Mouse (Mus musculus): Measurements from ENCODE around the gene Tti1. TPM values are rescaled to one million over a fixed set of nuclear protein-coding genes. Genes with fewer than 3 reads are reported as not detected.
A peak's percentile ranks its signal among the peaks of the same experiment; 100 is the strongest.

Tti1 gene
- polyA plus RNA-seq, 1 experiment from 2014 or later: 34.5 TPM

DNA sequence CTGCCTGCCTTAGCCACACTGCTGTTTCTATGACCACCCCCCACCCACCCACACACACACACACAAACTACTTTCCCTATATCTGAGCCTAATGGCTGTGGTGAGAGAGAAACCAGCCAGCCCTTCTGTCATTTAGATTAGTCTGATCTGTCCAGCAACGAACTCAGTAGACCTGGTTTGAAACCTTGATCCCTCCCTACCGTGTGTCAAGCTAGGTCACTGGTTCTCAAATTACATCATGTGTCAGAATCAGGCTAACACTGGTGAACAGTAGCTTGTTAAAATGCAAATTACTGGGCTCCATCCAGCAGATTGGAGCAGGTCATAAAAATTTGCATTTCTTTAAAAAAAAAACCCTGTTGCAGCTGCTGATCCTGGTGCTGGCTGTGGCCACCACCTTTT, 70.5 kb downstream of the Tti1 start:
- H3K4me2 ChIP-seq: no peak overlapping the region
- H3K9me3 ChIP-seq: no peaks in the 10 kb centered on the region
- H3K27me3 ChIP-seq: no peaks in the 10 kb centered on the region
- ATAC-seq (ENCODE audit: low FRiP score): peak; percentile 36; the same call in 1 of the 2 replicates
- no peak overlapping the region for H3K9ac ChIP-seq
- no peaks in the 10 kb centered on the region for H3K36me3 ChIP-seq (replicated peaks)
- H3K4me3 ChIP-seq (replicated peaks): no peak overlapping the region
- 10% methylated on average over 2 of the region's 2 CpGs for WGBS
- no peak overlapping the region for H3K27ac ChIP-seq
- peaks cover 17% of the 10 kb centered on the region for H3K4me1 ChIP-seq

DNA sequence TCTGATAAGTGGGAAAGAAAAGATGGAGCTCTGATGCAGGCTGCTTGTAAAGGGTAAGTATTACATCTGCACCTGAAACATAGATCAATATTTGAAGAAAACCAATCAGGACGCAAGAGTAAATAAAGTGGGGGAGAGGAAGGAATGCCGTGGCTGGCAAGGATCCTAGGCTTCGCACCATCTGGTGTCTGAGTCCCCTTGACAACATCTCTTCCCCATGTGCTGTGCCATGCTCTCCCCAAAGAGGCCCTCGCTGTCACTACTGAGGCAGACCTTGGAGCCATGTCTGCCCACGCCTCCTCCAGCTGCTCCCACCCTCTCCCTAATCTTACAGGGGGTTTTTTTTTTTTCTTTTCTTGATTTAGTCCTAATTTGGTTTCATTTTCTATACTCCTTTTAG, 74.3 kb downstream of the Tti1 start:
- no peaks in the 10 kb centered on the region for H3K36me3 ChIP-seq (replicated peaks)
- ATAC-seq (ENCODE audit: low FRiP score): no peak
- no peaks in the 10 kb centered on the region for H3K27me3 ChIP-seq
- peaks cover 20% of the 10 kb centered on the region for H3K4me1 ChIP-seq
- H3K9ac ChIP-seq: no peak overlapping the region
- no peak overlapping the region for H3K4me2 ChIP-seq
- 73% methylated on average over 5 of the region's 5 CpGs for WGBS
- no peak overlapping the region for H3K4me3 ChIP-seq (replicated peaks)
- no peak overlapping the region for H3K27ac ChIP-seq
- no peaks in the 10 kb centered on the region for H3K9me3 ChIP-seq

DNA sequence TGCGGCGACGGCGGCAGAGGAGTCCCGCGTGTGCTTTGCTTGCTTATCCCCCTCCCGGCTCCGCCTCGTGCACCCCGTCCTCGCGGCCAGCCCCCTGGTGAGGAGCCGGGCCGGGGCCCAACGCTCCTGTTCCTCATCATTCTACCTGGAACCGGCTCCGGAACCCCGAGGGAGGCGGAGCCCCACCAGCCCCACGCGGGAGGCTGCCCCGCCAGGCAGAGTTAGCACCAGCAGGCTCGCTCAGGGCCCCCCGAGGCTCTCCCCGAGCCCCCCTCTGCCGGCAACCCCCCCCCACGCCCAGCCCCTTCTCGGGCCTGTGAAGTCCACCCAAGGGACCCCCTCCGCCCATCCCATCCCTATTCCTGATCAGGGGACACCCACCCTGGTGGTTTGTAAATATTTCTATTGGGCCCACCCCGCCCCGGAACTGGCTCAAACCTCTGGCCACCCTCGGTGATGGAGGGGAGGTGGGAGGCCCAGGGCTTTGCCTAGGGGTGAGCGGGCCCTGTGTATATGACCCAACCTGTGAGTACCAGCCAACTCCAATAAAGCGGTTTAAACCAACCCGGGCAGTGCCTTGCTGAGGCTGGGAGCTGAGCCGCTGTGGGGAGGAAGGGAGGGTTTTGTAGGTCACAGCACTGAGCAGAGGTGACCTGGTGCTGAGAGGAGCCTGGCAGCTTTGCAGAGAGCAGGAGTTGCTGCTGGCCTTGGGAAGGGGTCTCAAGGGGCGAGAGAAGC, 83.9 kb downstream of the Tti1 start:
- peak overlapping the region; percentile 52 for H3K4me3 ChIP-seq (replicated peaks)
- peaks cover 34% of the 10 kb centered on the region for H3K27me3 ChIP-seq
- peak overlapping the region; percentile 90 for H3K4me2 ChIP-seq
- H3K27ac ChIP-seq: 0 out of 2 replicates have a peak overlapping the region, but pooled peaks have one; percentile 36
- no peaks in the 10 kb centered on the region for H3K9me3 ChIP-seq
- peak overlapping the region; percentile 76 for H3K9ac ChIP-seq
- WGBS: 10% methylated on average over 37 of the region's 37 CpGs
- no peaks in the 10 kb centered on the region for H3K36me3 ChIP-seq (replicated peaks)
- 0 out of 2 replicates have a peak, but pooled peaks have one; percentile 37 for ATAC-seq (ENCODE audit: low FRiP score)
- peaks cover 33% of the 10 kb centered on the region for H3K4me1 ChIP-seq

DNA sequence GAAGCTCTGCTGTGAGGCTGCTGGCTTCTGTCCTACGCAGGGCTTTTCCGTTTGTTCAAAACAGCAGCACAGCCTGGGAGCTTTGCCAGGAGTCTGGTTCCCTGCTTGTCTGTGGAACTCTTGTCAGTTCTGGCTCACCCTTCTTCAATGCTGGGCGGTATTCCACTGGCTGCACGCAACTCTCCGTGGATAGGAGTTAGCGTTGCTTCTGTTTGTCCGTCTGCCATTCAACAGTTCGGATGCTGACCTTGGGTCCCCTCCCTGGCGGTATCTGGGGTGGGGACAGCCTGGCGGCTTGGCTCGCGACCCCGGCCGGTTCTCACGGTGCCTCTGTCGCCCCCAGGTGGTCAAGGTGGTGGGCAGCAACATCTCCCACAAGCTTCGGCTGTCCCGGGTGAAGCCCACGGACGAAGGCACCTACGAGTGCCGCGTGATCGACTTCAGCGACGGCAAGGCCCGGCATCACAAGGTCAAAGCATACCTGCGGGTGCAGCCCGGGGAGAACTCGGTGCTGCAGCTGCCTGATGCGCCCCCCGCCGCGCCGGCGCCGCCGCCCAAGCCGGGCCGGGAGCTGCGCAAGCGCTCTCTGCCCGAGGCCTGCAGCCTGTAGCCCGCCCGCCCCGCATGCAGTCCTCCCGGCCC, 84.6 kb downstream of the Tti1 start:
- Histone ChIP-seq H3K9ac (peak overlapping the region; percentile 76), H3K4me2 (peak overlapping the region; percentile 90), H3K27me3 (peaks cover 41% of the 10 kb centered on the region), H3K9me3 (no peaks in the 10 kb centered on the region), H3K4me3 (replicated peaks) (peak overlapping the region; percentile 52), H3K36me3 (replicated peaks) (no peaks in the 10 kb centered on the region), H3K4me1 (peaks cover 30% of the 10 kb centered on the region), H3K27ac (0 out of 2 replicates have a peak overlapping the region, but pooled peaks have one; percentile 36)
- peak; percentile 81 for ATAC-seq (ENCODE audit: low FRiP score)
- 1% methylated on average over 42 of the region's 47 CpGs for WGBS

DNA sequence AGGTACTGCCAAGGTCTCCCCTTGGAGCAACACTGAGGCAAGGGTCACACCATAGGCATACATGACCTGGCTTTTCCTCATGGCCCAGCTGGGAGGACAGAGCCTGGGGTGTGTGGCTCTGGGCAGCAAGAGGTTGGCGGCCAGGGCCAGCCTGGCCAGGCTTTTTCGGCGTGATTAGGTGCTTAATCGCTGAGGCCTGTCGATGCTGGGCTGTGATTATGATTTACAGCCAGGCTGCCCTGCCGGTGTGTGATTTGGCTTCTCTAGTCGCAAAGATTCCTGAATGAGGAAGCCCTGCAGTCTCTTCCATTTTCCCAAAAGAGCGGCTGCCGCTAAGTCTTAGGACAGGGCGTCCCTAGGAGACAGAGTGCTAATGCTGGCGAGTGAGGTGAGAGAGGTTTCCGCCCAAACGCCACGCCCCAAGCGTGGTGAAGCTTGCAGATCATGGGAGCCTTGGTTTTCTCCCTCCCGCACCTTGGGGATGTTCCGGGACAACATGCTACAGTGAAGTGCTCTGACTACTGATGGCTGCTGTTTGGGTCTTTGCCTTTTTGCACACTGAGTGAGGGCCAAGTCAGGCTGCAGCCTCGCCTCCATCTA, 87.5 kb downstream of the Tti1 start:
- Histone ChIP-seq H3K4me2 (peak overlapping the region; percentile 38), H3K36me3 (replicated peaks) (no peaks in the 10 kb centered on the region), H3K4me3 (replicated peaks) (no peak overlapping the region), H3K27me3 (peaks cover 41% of the 10 kb centered on the region), H3K9ac (no peak overlapping the region), H3K4me1 (peaks cover 30% of the 10 kb centered on the region), H3K9me3 (no peaks in the 10 kb centered on the region), H3K27ac (0 out of 2 replicates have a peak overlapping the region, but pooled peaks have one; percentile 25)
- 7% methylated on average over 18 of the region's 18 CpGs for WGBS
- no peak for ATAC-seq (ENCODE audit: low FRiP score)

DNA sequence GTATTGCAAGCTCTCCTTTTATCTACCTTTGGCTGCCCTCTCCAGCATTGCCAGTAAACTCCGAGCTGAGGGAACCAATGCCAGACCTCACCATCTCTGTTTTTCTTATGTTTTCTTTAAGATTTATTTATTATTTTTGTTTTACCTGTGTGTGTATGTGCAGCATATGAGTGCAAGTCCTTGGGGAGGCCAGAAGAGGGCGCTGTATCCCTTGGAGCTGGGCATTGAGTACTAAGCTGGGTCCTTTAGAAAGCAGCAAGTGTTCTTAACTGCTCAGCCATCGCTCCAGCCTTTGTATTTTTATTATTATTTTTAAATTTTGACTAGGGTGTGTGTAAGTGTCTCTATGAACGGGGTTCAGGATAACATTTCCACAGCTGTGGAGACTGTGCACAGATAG, 91.6 kb downstream of the Tti1 start:
- H3K4me3 ChIP-seq (replicated peaks): no peak overlapping the region
- peaks cover 31% of the 10 kb centered on the region for H3K27me3 ChIP-seq
- H3K4me2 ChIP-seq: no peak overlapping the region
- 78% methylated on average over 4 of the region's 4 CpGs for WGBS
- H3K4me1 ChIP-seq: peaks cover 21% of the 10 kb centered on the region
- ATAC-seq (ENCODE audit: low FRiP score): no peak
- no peaks in the 10 kb centered on the region for H3K9me3 ChIP-seq
- H3K27ac ChIP-seq: no peak overlapping the region
- H3K36me3 ChIP-seq (replicated peaks): no peaks in the 10 kb centered on the region
- H3K9ac ChIP-seq: no peak overlapping the region

DNA sequence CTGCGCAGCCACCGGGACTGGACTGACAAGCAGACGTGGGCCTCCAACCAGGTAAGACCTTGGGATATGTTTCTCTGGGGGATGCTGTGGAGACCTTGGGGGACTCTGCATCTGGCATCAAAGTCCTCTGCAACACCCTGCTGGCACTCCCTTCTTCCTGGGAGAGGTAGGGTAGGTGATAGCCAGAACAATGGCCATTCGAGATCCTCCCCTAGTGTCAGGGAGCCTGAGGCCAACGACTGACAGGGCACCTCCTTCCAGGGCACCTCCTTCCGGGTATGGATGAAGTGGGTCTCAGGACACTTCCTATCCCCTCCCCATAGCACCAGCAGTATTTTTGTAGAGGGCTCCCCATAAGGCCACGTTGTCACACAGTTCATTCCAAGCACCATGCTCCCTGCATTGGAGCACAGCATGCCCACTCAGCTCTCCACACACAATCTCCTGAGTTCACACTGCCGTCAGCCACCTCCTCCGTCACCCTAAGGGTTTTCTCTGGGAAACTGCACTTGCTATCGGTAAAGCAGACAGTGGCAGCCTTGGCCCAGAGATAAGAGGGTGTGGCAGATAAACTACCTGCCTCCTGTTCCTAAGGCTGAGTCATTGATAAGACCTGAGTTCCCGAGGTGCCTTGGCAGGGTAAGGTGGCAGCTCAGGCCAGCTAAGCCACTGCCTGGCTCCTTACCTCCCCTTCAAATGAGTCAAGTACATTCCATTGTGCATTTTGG, 92.6 kb downstream of the Tti1 start:
- Histone ChIP-seq H3K4me2 (no peak overlapping the region), H3K9me3 (no peaks in the 10 kb centered on the region), H3K4me3 (replicated peaks) (no peak overlapping the region), H3K9ac (no peak overlapping the region), H3K27me3 (peaks cover 20% of the 10 kb centered on the region), H3K4me1 (peaks cover 10% of the 10 kb centered on the region), H3K36me3 (replicated peaks) (no peaks in the 10 kb centered on the region), H3K27ac (no peak overlapping the region)
- 80% methylated on average over 11 of the region's 11 CpGs for WGBS
- no peak for ATAC-seq (ENCODE audit: low FRiP score)

DNA sequence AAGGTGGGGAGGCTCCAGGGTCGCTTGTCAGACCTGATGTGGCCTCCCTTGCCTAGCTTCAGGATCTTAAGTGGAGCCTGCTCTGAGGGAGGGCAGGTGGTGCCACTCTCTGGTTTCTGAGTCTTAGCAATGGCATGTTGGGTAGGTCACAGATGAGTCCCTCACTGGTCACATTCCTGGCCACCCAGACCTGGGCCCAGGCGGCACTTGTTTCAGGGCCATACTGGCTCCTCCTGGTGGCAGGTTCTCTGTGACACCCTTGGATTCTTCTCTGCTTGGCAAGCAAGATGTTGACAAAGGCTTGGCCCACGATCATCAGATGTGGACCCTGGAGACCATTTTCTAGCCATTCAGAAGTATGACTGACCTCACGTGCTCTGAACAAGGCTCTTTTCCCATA, 95.6 kb downstream of the Tti1 start:
- ATAC-seq (ENCODE audit: low FRiP score): no peak
- H3K4me1 ChIP-seq: peaks cover 20% of the 10 kb centered on the region
- H3K36me3 ChIP-seq (replicated peaks): no peaks in the 10 kb centered on the region
- H3K4me3 ChIP-seq (replicated peaks): no peak overlapping the region
- 77% methylated on average over 4 of the region's 4 CpGs for WGBS
- H3K9ac ChIP-seq: no peak overlapping the region
- H3K4me2 ChIP-seq: no peak overlapping the region
- H3K27me3 ChIP-seq: no peaks in the 10 kb centered on the region
- no peaks in the 10 kb centered on the region for H3K9me3 ChIP-seq
- no peak overlapping the region for H3K27ac ChIP-seq

Other genes starting within 250 kb of the Tti1 start
- gene Vstm2l, start 113.8 kb downstream of the Tti1 start, polyA plus RNA-seq (2016; fragmentation: Nextera tagmentation; extraction: Ambion mirVana): 3.5 TPM in 2 replicates
- 61.1 and 66.3 TPM in 2 replicates for gene Rprd1b, start 64 bp upstream of the Tti1 start, polyA plus RNA-seq (2016; fragmentation: Nextera tagmentation; extraction: Ambion mirVana)
- gene Tgm2, start 118.0 kb upstream of the Tti1 start, polyA plus RNA-seq (2016; fragmentation: Nextera tagmentation; extraction: Ambion mirVana): 4.3 and 4.6 TPM in 2 replicates
- 3.3 and 3.4 TPM in 2 replicates for gene D630003M21Rik, start 200.8 kb upstream of the Tti1 start, polyA plus RNA-seq (2016; fragmentation: Nextera tagmentation; extraction: Ambion mirVana)
- not detected in 2 replicates for gene Bpi, start 229.7 kb upstream of the Tti1 start, polyA plus RNA-seq (2016; fragmentation: Nextera tagmentation; extraction: Ambion mirVana)

All from forebrain, embryonic 12.5 days (tissue).